Mouse (Mus musculus) kidney, postnatal 25 days (tissue): ENCODE results near the gene Zscan4d.
"Not testable (repeated sequence)": the region's sequence is repeated elsewhere in the genome, so short reads cannot be mapped to it uniquely, and the experiment has no call there.

ENCODE experiments used
- DNase-seq, 2 experiments: peaks; one replicate each; pipeline ENCODE4 v3.0.0; 2021; ENCODE audit warnings: mixed read lengths in 2 of 2

Zscan4d gene

DNA sequence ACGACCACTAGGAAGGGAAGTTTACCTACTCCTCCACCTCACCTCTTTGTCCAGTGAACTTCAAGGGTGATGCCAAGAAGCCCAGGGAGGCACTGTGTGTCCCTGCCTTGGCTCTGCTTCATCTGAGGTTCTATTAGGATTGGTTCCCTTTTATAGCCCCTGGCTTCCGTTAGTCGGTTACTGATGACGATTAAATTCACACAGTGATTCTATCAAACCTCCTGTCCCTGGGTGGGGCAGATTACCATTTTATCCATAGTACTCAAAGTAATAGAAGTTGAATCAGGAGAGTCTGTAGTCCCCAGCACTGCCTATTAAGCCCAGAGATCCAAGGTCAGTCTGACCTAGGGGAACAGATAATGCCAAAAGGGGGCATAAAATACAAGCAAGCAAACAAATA is at the start of gene Zscan4d:
Gene Zscan4d (minus strand): TSS at position 101 of the 400 bp plus-strand sequence.
- DNase-seq, result not testable (repeated sequence)

- DNase-seq, result peak in 1 of 2 experiments; percentile 3
These were observed 7.9 kb downstream of the Zscan4d start for GRCm38 (mm10) chr7:11158036-11158435.
